Mouse (Mus musculus): ENCODE measurements at regions not wholly inside any gene's neighbourhood (a gene's known extent, or its start where the extent isn't known, plus 50 kb on each side); places are given as distances from the start of the nearest gene placed in this dataset.

- no peak for DNase-seq
Measured at GRCm38 (mm10) chr15:56030007-56030406, 1447.4 kb downstream of the Slc22a22 start.

- no peak for DNase-seq
Measured at GRCm38 (mm10) chr15:56027197-56027818, 1450.1 kb downstream of the Slc22a22 start.

GRCm38 (mm10) chr15:56024705-56025104 is 1452.7 kb downstream of the Slc22a22 start:
- DNase-seq: no peak

- no peak for DNase-seq
Measured at GRCm38 (mm10) chr15:56023862-56024484, 1453.5 kb downstream of the Slc22a22 start.

GRCm38 (mm10) chr15:56022315-56022714 is 1455.1 kb downstream of the Slc22a22 start:
- DNase-seq: peak; percentile 57

- DNase-seq: no peak
Measured at GRCm38 (mm10) chr15:56018141-56018540, 1459.3 kb downstream of the Slc22a22 start.

GRCm38 (mm10) chr15:56017561-56017960 is 1459.9 kb downstream of the Slc22a22 start:
- DNase-seq: no peak

- DNase-seq: no peak
Measured at GRCm38 (mm10) chr15:56016070-56016469, 1461.4 kb downstream of the Slc22a22 start.

- DNase-seq: peak; percentile 77
Measured at GRCm38 (mm10) chr15:56014059-56014620, 1463.3 kb downstream of the Slc22a22 start.

- DNase-seq: no peak
Measured at GRCm38 (mm10) chr15:56008603-56009174, 1468.7 kb downstream of the Slc22a22 start.

- no peak for DNase-seq
Measured at GRCm38 (mm10) chr15:56007376-56007775, 1470.0 kb downstream of the Slc22a22 start.

- DNase-seq: no peak
Measured at GRCm38 (mm10) chr15:56005361-56005760, 1472.1 kb downstream of the Slc22a22 start.

- DNase-seq: no peak
Measured at GRCm38 (mm10) chr15:56003921-56004320, 1473.5 kb downstream of the Slc22a22 start.

GRCm38 (mm10) chr15:55999605-56000004 is 1477.8 kb downstream of the Slc22a22 start:
- DNase-seq: no peak

GRCm38 (mm10) chr15:55997977-55998376 is 1479.4 kb downstream of the Slc22a22 start:
- no peak for DNase-seq

GRCm38 (mm10) chr15:55994680-55995079 is 1482.7 kb downstream of the Slc22a22 start:
- no peak for DNase-seq

GRCm38 (mm10) chr15:55975843-55976242 is 1501.6 kb downstream of the Slc22a22 start:
- DNase-seq: no peak

GRCm38 (mm10) chr15:55966780-55967179 is 1510.6 kb downstream of the Slc22a22 start:
- DNase-seq: no peak

GRCm38 (mm10) chr15:55965296-55965695 is 1512.1 kb downstream of the Slc22a22 start:
- DNase-seq: no peak

GRCm38 (mm10) chr15:55962093-55962492 is 1515.3 kb downstream of the Slc22a22 start:
- DNase-seq: no peak
